Mouse (Mus musculus): ENCODE results near the gene Rbpjl. TPM values are rescaled to one million over a fixed set of nuclear protein-coding genes. Genes with fewer than 3 reads are reported as not detected.

Rbpjl gene
- polyA plus RNA-seq, 1 experiment from 2014 or later = 0.89 TPM

DNA sequence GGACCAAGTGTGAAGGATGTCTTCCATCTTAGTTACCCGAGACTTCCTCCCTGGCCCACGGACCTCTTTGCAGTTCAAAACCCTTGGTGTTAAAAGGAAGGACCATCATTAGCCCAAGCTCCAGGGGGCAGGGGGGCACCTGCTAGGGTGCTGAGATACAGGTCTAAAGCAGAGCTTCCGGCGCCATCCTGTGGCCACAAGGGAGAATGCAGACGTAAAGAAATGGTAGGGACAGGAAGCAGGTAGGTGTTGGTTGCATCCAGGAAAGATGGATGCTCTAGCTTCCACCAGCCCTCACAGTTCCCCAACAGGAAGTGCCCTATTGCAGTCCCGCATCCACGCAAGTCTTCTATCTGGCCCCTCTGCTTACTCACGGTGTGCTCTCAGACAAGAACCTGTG, 16.0 kb upstream of the Rbpjl start:
- Histone ChIP-seq H3K4me2 (ENCODE audit: low read depth, low read length) (no peak overlapping the region), H3K27ac (ENCODE audit: low read length) (no peak overlapping the region), H3K4me3 (ENCODE audit: low read depth, low read length) (no peak overlapping the region), H3K27me3 (ENCODE audit: control insufficient read depth, insufficient read depth, low read depth, low read length) (peaks cover 10% of the 10 kb centered on the region), H3K36me3 (ENCODE audit: control insufficient read depth, insufficient read depth) (no peaks in the 10 kb centered on the region), H3K9me3 (replicated peaks; ENCODE audit: control insufficient read depth, low read length) (no peaks in the 10 kb centered on the region), H3K4me1 (ENCODE audit: control insufficient read depth, low read depth, low read length) (no peaks in the 10 kb centered on the region; the same call in 1 of the 2 replicates), H3K9ac (ENCODE audit: low read depth, low read length) (no peak overlapping the region)
- WGBS (ENCODE audit: insufficient replicate concordance) = 6% methylated on average over 8 of the region's 8 CpGs
- no peak for ATAC-seq (ENCODE audit: low read depth)

DNA sequence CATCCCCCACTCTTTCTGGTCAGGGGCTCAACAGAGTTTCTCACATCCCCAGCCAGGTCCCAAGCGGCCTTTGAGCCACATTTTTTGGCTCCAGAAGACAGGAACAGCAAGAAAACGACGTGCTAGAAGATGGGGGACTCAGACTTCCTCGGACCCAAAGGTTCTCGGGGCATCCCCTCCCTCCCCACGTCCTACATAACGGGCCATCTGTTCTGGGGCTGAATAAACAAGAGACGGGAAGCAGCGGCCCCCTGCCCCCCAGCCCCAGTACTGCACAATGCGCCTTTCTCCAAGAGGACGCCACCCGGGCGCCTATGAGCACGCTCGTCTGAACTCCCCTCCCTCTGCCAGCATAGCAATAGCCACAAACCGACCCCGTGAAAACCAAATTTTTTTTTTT, 13.9 kb upstream of the Rbpjl start, which contains the start of gene Slpi:
TSS of gene Slpi (minus strand) at position 76 of the 400 bp plus-strand sequence.
- ATAC-seq (ENCODE audit: low read depth) = no peak
- Histone ChIP-seq H3K27me3 (ENCODE audit: control insufficient read depth, insufficient read depth, low read depth, low read length) (peaks cover 10% of the 10 kb centered on the region), H3K27ac (ENCODE audit: low read length) (no peak within 1 kb of the TSS), H3K4me1 (ENCODE audit: control insufficient read depth, low read depth, low read length) (no peaks in the 10 kb centered on the region; the same call in 1 of the 2 replicates), H3K36me3 (ENCODE audit: control insufficient read depth, insufficient read depth) (no peaks in the 10 kb centered on the region), H3K4me2 (ENCODE audit: low read depth, low read length) (peak within 1 kb of the TSS; percentile 48), H3K4me3 (ENCODE audit: low read depth, low read length) (peak within 1 kb of the TSS; percentile 46), H3K9me3 (replicated peaks; ENCODE audit: control insufficient read depth, low read length) (no peaks in the 10 kb centered on the region), H3K9ac (ENCODE audit: low read depth, low read length) (no peak within 1 kb of the TSS)
- WGBS (ENCODE audit: insufficient replicate concordance) = 1% methylated on average over 17 of the region's 17 CpGs

DNA sequence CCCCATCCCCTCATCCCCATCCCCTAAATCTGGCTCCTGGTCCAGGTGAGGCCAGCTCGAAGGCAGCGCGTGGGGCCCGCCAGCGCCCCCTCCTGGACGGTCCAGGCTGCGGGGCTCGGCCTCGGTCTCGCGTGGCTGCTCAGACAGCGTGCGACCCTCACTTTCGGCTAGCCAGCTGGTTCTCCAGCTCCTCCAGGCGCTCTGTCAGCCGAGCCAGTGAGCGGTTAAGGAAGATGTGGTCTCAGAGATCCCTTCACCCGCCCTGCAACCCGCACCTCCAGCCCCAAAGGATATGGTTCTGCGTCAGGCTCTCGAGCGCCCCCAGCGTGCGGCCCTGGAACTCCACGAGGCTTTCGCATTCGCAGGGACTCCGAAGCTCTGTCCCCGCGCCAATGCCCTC, 13.4 kb upstream of the Rbpjl start:
- H3K9ac ChIP-seq (ENCODE audit: low read depth, low read length) = no peak overlapping the region
- under 1% methylated on average over 28 of the region's 30 CpGs for WGBS (ENCODE audit: insufficient replicate concordance)
- ATAC-seq (ENCODE audit: low read depth) = no peak
- H3K4me1 ChIP-seq (ENCODE audit: control insufficient read depth, low read depth, low read length) = no peaks in the 10 kb centered on the region; the same call in 1 of the 2 replicates
- peak overlapping the region; percentile 48 for H3K4me2 ChIP-seq (ENCODE audit: low read depth, low read length)
- H3K9me3 ChIP-seq (replicated peaks; ENCODE audit: control insufficient read depth, low read length) = no peaks in the 10 kb centered on the region
- no peaks in the 10 kb centered on the region for H3K36me3 ChIP-seq (ENCODE audit: control insufficient read depth, insufficient read depth)
- H3K27me3 ChIP-seq (ENCODE audit: control insufficient read depth, insufficient read depth, low read depth, low read length) = peaks cover 10% of the 10 kb centered on the region
- no peak overlapping the region for H3K27ac ChIP-seq (ENCODE audit: low read length)
- peak overlapping the region; percentile 46 for H3K4me3 ChIP-seq (ENCODE audit: low read depth, low read length)

DNA sequence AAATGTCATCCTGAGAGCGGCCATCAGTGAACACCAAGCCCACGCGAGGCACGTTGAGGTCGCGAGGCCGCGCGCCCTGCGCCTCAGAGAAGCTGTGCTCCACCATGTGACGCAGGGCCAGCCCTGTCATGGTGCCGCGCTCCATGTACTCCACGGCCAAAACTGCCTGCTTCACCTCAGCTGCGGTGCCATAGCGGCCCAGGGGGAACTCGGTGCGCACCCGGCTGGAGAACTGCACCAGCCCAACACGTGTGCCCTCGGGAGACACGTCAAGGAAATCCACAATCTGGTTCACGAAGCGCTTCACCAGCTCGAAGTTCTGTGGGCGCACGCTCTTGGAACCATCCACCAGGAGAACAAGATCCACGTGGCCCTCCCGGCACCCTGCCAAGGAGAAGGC, 9.8 kb upstream of the Rbpjl start:
- 69% methylated on average over 29 of the region's 29 CpGs for WGBS (ENCODE audit: insufficient replicate concordance)
- Histone ChIP-seq H3K4me2 (ENCODE audit: low read depth, low read length) (no peak overlapping the region), H3K9ac (ENCODE audit: low read depth, low read length) (no peak overlapping the region), H3K4me3 (ENCODE audit: low read depth, low read length) (no peak overlapping the region), H3K36me3 (ENCODE audit: control insufficient read depth, insufficient read depth) (no peaks in the 10 kb centered on the region), H3K27me3 (ENCODE audit: control insufficient read depth, insufficient read depth, low read depth, low read length) (peaks cover 10% of the 10 kb centered on the region), H3K27ac (ENCODE audit: low read length) (no peak overlapping the region), H3K4me1 (ENCODE audit: control insufficient read depth, low read depth, low read length) (no peaks in the 10 kb centered on the region; the same call in 1 of the 2 replicates), H3K9me3 (replicated peaks; ENCODE audit: control insufficient read depth, low read length) (no peaks in the 10 kb centered on the region)
- ATAC-seq (ENCODE audit: low read depth) = no peak

DNA sequence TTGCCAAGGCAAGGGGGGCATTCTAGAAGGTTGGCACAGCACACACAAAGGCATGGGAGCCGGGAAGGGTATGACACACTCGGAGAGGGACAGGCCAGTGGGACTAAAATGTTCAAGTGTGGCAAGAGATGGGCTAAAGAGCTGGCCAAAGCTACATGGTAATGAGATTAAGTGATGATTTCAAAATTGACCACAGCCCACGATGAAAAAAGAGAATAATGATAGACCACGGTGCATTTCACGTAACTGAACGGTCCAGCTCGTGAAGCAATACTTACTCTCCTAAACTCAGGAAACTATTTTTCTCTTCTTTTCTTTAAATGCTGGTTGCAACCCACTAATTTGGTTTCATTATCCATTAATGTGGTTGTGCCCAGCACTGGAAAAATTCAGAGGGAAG, 6.9 kb upstream of the Rbpjl start:
- no peak overlapping the region for H3K9ac ChIP-seq (ENCODE audit: low read depth, low read length)
- no peak for ATAC-seq (ENCODE audit: low read depth)

DNA sequence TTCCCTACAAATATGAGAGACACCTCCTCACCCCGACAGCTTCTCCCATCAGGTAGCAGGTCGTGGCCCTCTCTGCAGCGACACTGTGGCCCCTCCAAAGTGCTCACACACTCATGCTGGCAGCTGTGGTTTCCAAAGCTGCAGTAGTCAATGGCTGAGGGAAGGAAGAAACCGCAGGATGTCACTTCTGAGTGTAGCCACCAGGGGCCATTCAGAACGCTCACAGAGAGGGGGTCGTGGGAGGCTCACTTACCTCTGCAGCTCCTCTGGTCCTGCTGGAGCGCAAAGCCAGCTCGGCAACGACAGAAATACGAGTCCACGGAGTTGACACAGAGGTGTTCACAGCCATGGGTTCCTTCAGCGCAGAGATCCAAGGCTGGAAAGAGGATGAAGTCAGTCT, 6.0 kb upstream of the Rbpjl start:
- no peak overlapping the region for H3K4me2 ChIP-seq (ENCODE audit: low read depth, low read length)
- peaks cover 29% of the 10 kb centered on the region for H3K27me3 ChIP-seq (ENCODE audit: control insufficient read depth, insufficient read depth, low read depth, low read length)
- H3K4me1 ChIP-seq (ENCODE audit: control insufficient read depth, low read depth, low read length) = no peaks in the 10 kb centered on the region
- no peak overlapping the region for H3K9ac ChIP-seq (ENCODE audit: low read depth, low read length)
- no peaks in the 10 kb centered on the region for H3K36me3 ChIP-seq (ENCODE audit: control insufficient read depth, insufficient read depth)
- H3K4me3 ChIP-seq (ENCODE audit: low read depth, low read length) = no peak overlapping the region
- no peak for ATAC-seq (ENCODE audit: low read depth)
- WGBS (ENCODE audit: insufficient replicate concordance) = 57% methylated on average over 12 of the region's 12 CpGs
- H3K9me3 ChIP-seq (replicated peaks; ENCODE audit: control insufficient read depth, low read length) = no peaks in the 10 kb centered on the region
- H3K27ac ChIP-seq (ENCODE audit: low read length) = no peak overlapping the region

More for the DNA sequence above, 6.9 kb upstream of the Rbpjl start:
- H3K27me3 ChIP-seq (ENCODE audit: control insufficient read depth, insufficient read depth, low read depth, low read length) = peaks cover 20% of the 10 kb centered on the region
- no peak overlapping the region for H3K4me2 ChIP-seq (ENCODE audit: low read depth, low read length)
- no peaks in the 10 kb centered on the region for H3K4me1 ChIP-seq (ENCODE audit: control insufficient read depth, low read depth, low read length)
- WGBS (ENCODE audit: insufficient replicate concordance) = 64% methylated on average over 7 of the region's 7 CpGs
- H3K9me3 ChIP-seq (replicated peaks; ENCODE audit: control insufficient read depth, low read length) = no peaks in the 10 kb centered on the region
- H3K27ac ChIP-seq (ENCODE audit: low read length) = no peak overlapping the region
- H3K36me3 ChIP-seq (ENCODE audit: control insufficient read depth, insufficient read depth) = no peaks in the 10 kb centered on the region
- H3K4me3 ChIP-seq (ENCODE audit: low read depth, low read length) = no peak overlapping the region

DNA sequence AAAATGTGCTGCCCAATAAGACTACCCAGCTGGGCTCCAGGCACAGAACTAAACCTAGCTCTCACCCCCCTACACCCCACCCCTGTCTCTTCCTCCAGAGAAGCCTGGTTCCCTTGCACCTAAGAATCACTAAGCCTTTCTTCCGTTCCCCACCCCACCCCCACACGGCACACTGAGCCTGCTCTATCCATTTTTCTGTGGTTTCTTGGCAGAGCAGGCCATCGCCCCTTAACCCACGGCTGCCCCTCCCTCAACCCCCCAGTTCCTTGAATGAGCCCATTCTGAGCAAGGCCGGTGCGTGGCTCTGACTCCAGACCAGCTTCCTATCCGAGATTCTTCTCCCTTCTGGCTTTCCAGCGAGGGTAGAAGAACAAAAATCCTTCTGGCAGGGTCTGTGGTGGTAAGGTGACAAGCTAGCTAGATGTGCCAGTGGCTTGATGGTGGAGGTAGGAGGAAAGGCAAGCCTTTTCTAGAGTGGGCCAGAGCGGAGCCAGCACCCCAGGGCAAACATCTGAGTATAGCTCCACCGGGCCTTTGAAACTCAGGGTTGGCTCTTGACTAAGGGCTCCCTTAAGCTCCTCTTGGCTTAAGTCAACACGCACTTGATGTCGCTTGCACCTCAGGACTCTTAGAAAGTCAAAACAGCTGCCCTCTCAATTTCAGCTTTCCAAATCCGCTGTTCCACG, 598 bp downstream of the Rbpjl start:
- Histone ChIP-seq H3K4me2 (ENCODE audit: low read depth, low read length) (no peak overlapping the region), H3K9ac (ENCODE audit: low read depth, low read length) (no peak overlapping the region)
- 9% methylated on average over 14 of the region's 14 CpGs for WGBS (ENCODE audit: insufficient replicate concordance)

DNA sequence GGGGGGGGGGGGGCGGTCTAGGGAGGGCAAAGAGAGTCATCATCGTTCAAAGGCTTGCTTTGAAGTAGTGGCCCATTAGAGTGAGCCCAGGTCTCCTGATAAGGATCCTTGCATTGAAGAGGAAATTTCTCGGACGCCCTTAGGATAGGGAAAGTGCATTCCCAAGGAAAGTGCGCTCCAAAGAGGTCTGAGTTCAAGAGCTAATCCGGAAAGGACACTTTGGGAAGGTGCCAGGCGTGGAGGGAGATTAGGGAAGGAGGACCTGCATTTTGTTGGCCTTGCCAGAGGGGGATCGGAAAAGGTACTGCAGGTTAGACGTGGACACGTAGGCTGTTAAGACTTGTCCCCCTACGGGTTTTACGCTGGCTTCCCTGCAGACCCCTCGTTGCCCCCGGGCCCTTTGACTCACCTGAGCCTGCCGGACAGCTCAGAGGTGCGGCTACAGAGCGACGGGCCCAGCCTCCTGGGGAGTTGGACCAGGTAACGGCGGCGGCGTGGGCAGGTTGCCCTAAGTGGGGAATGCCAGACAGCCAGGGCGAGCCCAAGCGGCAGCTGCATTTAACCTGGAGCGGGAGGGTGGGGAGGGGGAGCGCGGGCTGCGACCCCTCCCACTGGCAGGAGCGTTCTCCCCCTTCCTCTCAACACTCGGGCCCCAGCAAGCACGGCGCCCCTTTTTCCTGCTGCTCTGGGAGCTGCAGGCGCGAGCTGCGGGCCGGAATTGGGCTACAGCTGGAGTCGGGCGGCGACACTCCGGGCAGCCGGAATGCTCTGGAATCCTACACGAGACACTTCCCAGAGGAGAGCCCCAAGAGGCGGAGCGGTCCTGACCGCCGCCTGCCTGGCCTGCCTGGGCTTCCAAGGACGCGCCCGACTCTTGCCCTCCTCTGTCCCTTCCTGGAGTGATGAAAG, 1.4 kb downstream of the Rbpjl start:
- 2% methylated on average over 48 of the region's 49 CpGs for WGBS (ENCODE audit: insufficient replicate concordance)
- H3K36me3 ChIP-seq (ENCODE audit: control insufficient read depth, insufficient read depth) = no peaks in the 10 kb centered on the region
- ATAC-seq (ENCODE audit: low read depth) = no peak
- no peaks in the 10 kb centered on the region for H3K4me1 ChIP-seq (ENCODE audit: control insufficient read depth, low read depth, low read length)
- H3K4me2 ChIP-seq (ENCODE audit: low read depth, low read length) = peak overlapping the region; percentile 9; the same call in 1 of the 2 replicates
- no peak overlapping the region for H3K4me3 ChIP-seq (ENCODE audit: low read depth, low read length)
- no peaks in the 10 kb centered on the region for H3K9me3 ChIP-seq (replicated peaks; ENCODE audit: control insufficient read depth, low read length)
- no peak overlapping the region for H3K9ac ChIP-seq (ENCODE audit: low read depth, low read length)
- H3K27ac ChIP-seq (ENCODE audit: low read length) = no peak overlapping the region
- peaks cover 92% of the 10 kb centered on the region for H3K27me3 ChIP-seq (ENCODE audit: control insufficient read depth, insufficient read depth, low read depth, low read length)

More for the DNA sequence above, 598 bp downstream of the Rbpjl start:
- no peak overlapping the region for H3K4me3 ChIP-seq (ENCODE audit: low read depth, low read length)
- H3K4me1 ChIP-seq (ENCODE audit: control insufficient read depth, low read depth, low read length) = no peaks in the 10 kb centered on the region
- ATAC-seq (ENCODE audit: low read depth) = no peak
- no peak overlapping the region for H3K27ac ChIP-seq (ENCODE audit: low read length)
- H3K27me3 ChIP-seq (ENCODE audit: control insufficient read depth, insufficient read depth, low read depth, low read length) = peaks cover 90% of the 10 kb centered on the region
- H3K36me3 ChIP-seq (ENCODE audit: control insufficient read depth, insufficient read depth) = no peaks in the 10 kb centered on the region
- no peaks in the 10 kb centered on the region for H3K9me3 ChIP-seq (replicated peaks; ENCODE audit: control insufficient read depth, low read length)

DNA sequence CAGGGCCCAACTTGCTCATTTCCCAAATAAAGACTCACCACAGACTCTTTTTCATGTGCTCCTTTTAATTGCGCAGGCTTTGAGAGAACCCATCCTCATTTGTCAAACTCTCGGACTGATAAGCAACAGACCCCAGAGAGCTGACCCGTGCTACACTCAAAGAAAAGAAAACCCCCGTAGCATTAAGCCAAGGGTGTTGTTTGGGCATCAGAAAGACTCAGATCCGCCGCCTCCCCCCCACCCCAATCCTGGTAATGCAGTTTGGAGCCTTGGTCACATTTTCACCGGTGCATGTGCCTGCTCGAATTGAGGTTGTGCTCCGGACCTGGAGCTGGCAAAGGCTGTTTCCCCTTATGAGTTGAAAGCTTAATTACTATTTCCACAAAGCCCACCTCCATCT, 2.1 kb downstream of the Rbpjl start, which contains the start of gene Matn4:
TSS of gene Matn4 (minus strand) at position 101 of the 400 bp plus-strand sequence.
- no peaks in the 10 kb centered on the region for H3K36me3 ChIP-seq (ENCODE audit: control insufficient read depth, insufficient read depth)
- peaks cover 89% of the 10 kb centered on the region for H3K27me3 ChIP-seq (ENCODE audit: control insufficient read depth, insufficient read depth, low read depth, low read length)
- no peaks in the 10 kb centered on the region for H3K9me3 ChIP-seq (replicated peaks; ENCODE audit: control insufficient read depth, low read length)
- H3K27ac ChIP-seq (ENCODE audit: low read length) = no peak within 1 kb of the TSS
- no peak for ATAC-seq (ENCODE audit: low read depth)
- H3K4me3 ChIP-seq (ENCODE audit: low read depth, low read length) = no peak within 1 kb of the TSS
- no peak within 1 kb of the TSS for H3K9ac ChIP-seq (ENCODE audit: low read depth, low read length)
- H3K4me2 ChIP-seq (ENCODE audit: low read depth, low read length) = peak within 1 kb of the TSS; percentile 9; the same call in 1 of the 2 replicates
- 12% methylated on average over 9 of the region's 9 CpGs for WGBS (ENCODE audit: insufficient replicate concordance)
- H3K4me1 ChIP-seq (ENCODE audit: control insufficient read depth, low read depth, low read length) = no peaks in the 10 kb centered on the region
